Mouse (Mus musculus) heart, embryonic 13.5 days (tissue): ENCODE results near the gene Spaca4. TPM values are rescaled to one million over a fixed set of nuclear protein-coding genes. Genes with fewer than 3 reads are reported as not detected.

ENCODE experiments used
- ATAC-seq: fragments of 200-750 bp; cut with Nextera tagmentation; 2 replicates; pipeline ENCODE4 v1.8.0; 2017; ENCODE audit warnings: moderate TSS enrichment; ENCODE audit not compliant: insufficient number of reproducible peaks, low FRiP score, low TSS enrichment; ENCODE audit errors: extremely low read depth
- H3K27ac ChIP-seq: fragments of 300-500 bp; sonication (generic); replicated peaks from 2 replicates; pipeline ENCODE4 v1.5.1; 2015; ENCODE audit warnings: moderate library complexity, mild to moderate bottlenecking, inconsistent platforms
- H3K27me3 ChIP-seq: fragments of 300-500 bp; sonication (generic); replicated peaks from 2 replicates; pipeline ENCODE4 v1.6.1; 2015; ENCODE audit warnings: mild to moderate bottlenecking, inconsistent platforms
- H3K36me3 ChIP-seq: fragments of 300-500 bp; sonication (generic); 2 replicates; pipeline ENCODE4 v1.6.1; 2015; ENCODE audit warnings: mild to moderate bottlenecking, inconsistent platforms
- H3K4me1 ChIP-seq: fragments of 300-500 bp; sonication (generic); 2 replicates; pipeline ENCODE4 v1.6.1; 2015; ENCODE audit warnings: inconsistent platforms
- H3K4me2 ChIP-seq: fragments of 300-500 bp; sonication (generic); 2 replicates; pipeline ENCODE4 v1.6.1; 2015; ENCODE audit warnings: inconsistent platforms, mild to moderate bottlenecking, moderate library complexity
- H3K4me3 ChIP-seq: fragments of 300-500 bp; sonication (generic); 2 replicates; pipeline ENCODE4 v1.5.1; 2015; ENCODE audit warnings: moderate library complexity, mild to moderate bottlenecking, inconsistent platforms
- H3K9ac ChIP-seq: fragments of 300-500 bp; sonication (generic); 2 replicates; pipeline ENCODE4 v1.6.1; 2015; ENCODE audit warnings: inconsistent platforms, mild to moderate bottlenecking, moderate library complexity
- H3K9me3 ChIP-seq: fragments of 300-500 bp; sonication (generic); 2 replicates; pipeline ENCODE4 v1.6.1; 2016; ENCODE audit warnings: inconsistent platforms
- WGBS: fragments of 180-500 bp; shearing (Covaris S2); methylation state at CpG from one replicate; pipeline ENCODE4 v1.1.7; 2015; ENCODE audit warnings: mixed read lengths; 5-methylcytosine and 5-hydroxymethylcytosine counted together
- polyA plus RNA-seq: library from polyadenylated mRNA; unstranded; fragments of >200 nt; fragmentation: Nextera tagmentation; extraction: Ambion mirVana; gene quantifications from 2 replicates; pipeline ENCODE4 v1.2.1, GENCODE M21; 2015

Gene Spaca4
- polyA plus RNA-seq, 1 experiment from 2014 or later, result not detected

DNA sequence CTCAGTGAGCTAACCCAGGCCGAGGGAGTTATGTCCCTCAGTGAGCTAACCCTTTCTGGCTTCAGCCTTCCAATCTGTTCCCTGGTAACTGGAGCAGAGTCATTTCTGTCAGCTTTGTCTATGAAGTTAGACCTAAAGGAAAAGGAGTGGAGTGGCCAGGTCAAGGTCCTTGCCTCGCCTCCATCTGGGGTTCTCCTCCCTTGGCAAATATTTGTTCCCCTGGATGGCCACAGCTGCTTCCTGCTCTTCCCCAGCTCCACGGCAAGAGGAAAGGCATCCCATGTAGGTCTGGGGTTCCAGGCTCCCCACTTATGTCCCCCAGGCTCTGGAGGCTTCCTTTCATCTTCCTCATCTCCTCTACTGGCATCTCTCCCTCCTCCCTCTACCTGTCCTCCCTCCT, 2.0 kb upstream of the Spaca4 start:
- Histone ChIP-seq H3K9me3 (no peaks in the 10 kb centered on the region), H3K9ac (no peak overlapping the region), H3K27ac (no peak overlapping the region), H3K4me1 (peaks cover 12% of the 10 kb centered on the region), H3K4me3 (no peak overlapping the region), H3K4me2 (no peak overlapping the region), H3K27me3 (no peaks in the 10 kb centered on the region), H3K36me3 (peaks cover 58% of the 10 kb centered on the region)
- ATAC-seq, result no peak
- 64% methylated on average over 3 of the region's 3 CpGs for WGBS

DNA sequence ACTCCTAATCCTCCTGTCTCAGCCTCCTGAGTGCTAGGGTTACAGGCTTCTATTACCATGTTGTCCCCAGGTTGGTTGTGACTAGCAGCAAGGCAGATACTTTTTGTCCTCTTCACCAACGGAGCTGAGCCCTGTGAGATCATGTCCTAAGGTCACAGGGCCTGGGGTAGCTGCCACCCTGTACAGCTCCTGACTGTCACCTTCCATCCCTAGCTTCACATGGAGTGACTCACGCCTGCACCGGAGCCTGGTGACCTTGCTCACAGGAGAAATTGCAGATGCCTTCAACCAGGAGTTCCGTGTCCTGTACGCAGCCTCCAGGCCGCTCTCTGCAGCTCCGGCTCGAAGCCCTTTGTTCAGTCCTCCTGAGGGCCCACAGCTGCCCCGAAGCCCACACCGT, 806 bp upstream of the Spaca4 start:
- Histone ChIP-seq H3K4me2 (no peak overlapping the region), H3K9ac (no peak overlapping the region), H3K27me3 (no peaks in the 10 kb centered on the region), H3K9me3 (no peaks in the 10 kb centered on the region), H3K27ac (no peak overlapping the region), H3K36me3 (peaks cover 70% of the 10 kb centered on the region), H3K4me3 (no peak overlapping the region), H3K4me1 (peaks cover 12% of the 10 kb centered on the region)
- 89% methylated on average over 10 of the region's 10 CpGs for WGBS
- no peak for ATAC-seq

DNA sequence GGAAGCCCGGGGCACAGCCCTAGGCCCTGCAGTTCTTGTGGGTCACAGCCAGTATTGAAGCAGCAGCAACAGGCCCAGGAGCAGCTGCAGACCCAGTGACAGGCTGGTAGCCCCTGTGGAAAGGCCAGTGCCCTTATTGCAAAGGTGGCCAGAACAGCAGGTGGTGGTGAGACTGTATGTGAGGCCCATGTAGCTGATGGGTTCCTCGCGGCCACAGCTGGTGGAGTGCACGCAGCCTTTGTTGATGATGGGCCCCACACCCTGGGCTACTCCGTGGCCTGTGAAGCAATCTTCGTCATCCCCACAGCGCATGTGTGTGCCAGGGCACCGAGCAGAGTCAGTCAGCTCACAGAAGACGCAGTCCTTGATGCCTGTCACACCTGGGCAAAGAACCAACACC, 462 bp downstream of the Spaca4 start:
- H3K27me3 ChIP-seq, result no peaks in the 10 kb centered on the region
- H3K4me2 ChIP-seq, result no peak overlapping the region
- no peak overlapping the region for H3K27ac ChIP-seq
- H3K9me3 ChIP-seq, result no peaks in the 10 kb centered on the region
- WGBS, result 92% methylated on average over 9 of the region's 9 CpGs
- no peak overlapping the region for H3K4me3 ChIP-seq
- H3K9ac ChIP-seq, result no peak overlapping the region
- H3K4me1 ChIP-seq, result peaks cover 5% of the 10 kb centered on the region; the same call in 1 of the 2 replicates
- peaks cover 83% of the 10 kb centered on the region for H3K36me3 ChIP-seq
- ATAC-seq, result no peak

DNA sequence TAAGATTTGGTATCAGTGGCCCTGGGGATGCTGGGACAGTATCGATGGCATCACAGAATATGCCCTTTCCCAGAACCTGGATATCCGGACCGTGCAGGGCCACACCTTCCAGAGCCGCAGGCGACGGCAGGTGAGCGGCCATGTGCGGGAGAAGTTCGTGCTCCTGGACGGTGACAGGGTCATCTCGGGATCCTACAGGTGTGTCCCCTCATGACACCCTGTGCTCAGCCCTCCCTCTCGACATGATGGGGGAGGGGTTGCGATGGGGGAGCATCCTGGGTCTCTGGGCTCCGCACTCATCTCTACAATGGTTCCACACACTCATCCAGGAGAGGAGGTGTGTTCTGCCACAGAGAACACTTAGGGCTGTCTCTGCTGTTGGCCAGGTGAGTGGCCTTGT, 1.8 kb downstream of the Spaca4 start:
- no peak for ATAC-seq
- Histone ChIP-seq H3K27me3 (no peaks in the 10 kb centered on the region), H3K4me2 (no peak overlapping the region), H3K36me3 (peaks cover 93% of the 10 kb centered on the region), H3K9me3 (no peaks in the 10 kb centered on the region), H3K9ac (no peak overlapping the region), H3K4me3 (no peak overlapping the region), H3K27ac (no peak overlapping the region), H3K4me1 (peaks cover 19% of the 10 kb centered on the region)
- 93% methylated on average over 14 of the region's 14 CpGs for WGBS

DNA sequence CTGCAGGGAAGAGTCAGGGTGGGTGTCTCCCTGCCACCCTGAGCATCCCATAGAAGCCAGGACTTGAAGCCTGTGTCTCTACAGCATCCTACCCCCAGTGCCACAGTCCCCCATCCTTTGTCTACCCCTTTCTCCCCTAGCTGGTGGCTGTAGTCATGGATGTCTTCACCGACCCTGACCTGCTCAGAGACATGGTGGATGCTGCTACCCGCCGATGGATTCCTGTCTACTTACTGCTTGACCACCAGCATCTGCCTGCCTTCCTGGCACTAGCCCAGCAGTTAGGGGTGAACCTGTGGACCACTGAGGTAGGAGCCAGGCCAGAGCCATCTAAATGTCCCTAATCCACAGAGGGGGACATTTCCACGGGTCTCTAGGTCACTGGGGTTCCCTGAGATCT, 2.3 kb downstream of the Spaca4 start:
- Histone ChIP-seq H3K36me3 (peaks cover 89% of the 10 kb centered on the region), H3K9me3 (no peaks in the 10 kb centered on the region), H3K9ac (no peak overlapping the region), H3K27me3 (no peaks in the 10 kb centered on the region), H3K4me3 (no peak overlapping the region), H3K4me1 (peaks cover 21% of the 10 kb centered on the region), H3K27ac (no peak overlapping the region), H3K4me2 (no peak overlapping the region)
- no peak for ATAC-seq
- 92% methylated on average over 4 of the region's 4 CpGs for WGBS

DNA sequence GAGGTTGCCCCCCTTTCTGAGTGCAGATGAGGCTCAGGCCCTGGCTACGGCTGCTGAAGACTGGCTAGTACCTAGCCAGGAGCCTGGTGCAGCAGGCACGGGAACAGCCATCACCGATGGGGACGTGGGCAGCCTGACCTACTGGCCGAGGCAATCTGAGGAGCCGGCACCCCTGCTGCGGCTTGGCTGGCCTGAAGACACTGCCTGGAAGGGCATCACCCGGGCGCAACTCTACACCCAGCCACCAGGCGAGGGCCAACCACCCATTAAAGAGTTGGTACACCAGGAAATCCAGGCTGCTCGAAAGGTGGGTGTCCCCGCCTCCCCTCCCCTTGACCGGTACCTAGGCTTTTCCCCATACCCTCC, 3.3 kb downstream of the Spaca4 start:
- Histone ChIP-seq H3K27me3 (no peaks in the 10 kb centered on the region), H3K27ac (no peak overlapping the region), H3K9ac (peak overlapping the region; percentile 21; the same call in 1 of the 2 replicates), H3K9me3 (no peaks in the 10 kb centered on the region), H3K4me3 (no peak overlapping the region), H3K4me2 (no peak overlapping the region), H3K4me1 (peaks cover 21% of the 10 kb centered on the region), H3K36me3 (peaks cover 86% of the 10 kb centered on the region)
- 68% methylated on average over 13 of the region's 13 CpGs for WGBS
- ATAC-seq, result no peak

DNA sequence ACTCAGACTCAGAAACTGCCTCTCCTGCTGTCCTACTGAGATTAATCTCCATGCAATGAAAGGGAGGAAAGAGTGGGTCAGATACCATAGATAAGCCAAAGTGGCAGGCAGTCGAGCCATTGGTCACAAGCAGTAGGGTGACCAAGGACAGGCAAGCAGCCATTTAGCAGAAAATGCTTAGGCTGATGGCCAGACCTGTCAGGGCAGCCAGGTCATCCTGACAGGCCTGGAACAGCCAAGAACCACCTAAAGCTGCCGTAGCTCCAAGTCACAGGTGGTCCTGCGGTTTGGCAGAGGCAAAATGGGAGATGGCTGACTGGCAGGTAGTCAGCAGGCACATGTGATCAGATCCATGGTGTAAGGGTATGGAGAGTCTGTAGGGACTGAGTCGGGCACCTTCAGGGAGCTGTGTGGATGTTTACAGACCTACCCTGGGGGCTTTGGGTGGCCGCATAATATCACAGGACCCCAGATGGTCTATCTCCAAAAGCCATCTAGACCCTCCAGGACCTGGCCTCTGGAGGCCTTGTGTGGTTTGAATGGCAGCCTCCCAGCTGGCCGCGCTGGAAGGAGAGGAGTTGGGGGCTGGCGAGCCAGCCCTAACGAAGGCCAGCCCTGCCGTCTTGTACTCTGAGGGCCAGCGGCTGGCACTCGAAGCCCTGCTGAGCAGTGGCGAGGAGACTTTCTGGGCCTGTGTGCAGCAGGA, 3.8 kb downstream of the Spaca4 start:
- H3K36me3 ChIP-seq, result peaks cover 80% of the 10 kb centered on the region
- no peaks in the 10 kb centered on the region for H3K9me3 ChIP-seq
- H3K4me2 ChIP-seq, result no peak overlapping the region
- H3K4me3 ChIP-seq, result no peak overlapping the region
- no peaks in the 10 kb centered on the region for H3K27me3 ChIP-seq
- 58% methylated on average over 13 of the region's 13 CpGs for WGBS
- H3K27ac ChIP-seq, result no peak overlapping the region
- H3K9ac ChIP-seq, result peak overlapping the region; percentile 21; the same call in 1 of the 2 replicates
- no peak for ATAC-seq
- H3K4me1 ChIP-seq, result peaks cover 26% of the 10 kb centered on the region

DNA sequence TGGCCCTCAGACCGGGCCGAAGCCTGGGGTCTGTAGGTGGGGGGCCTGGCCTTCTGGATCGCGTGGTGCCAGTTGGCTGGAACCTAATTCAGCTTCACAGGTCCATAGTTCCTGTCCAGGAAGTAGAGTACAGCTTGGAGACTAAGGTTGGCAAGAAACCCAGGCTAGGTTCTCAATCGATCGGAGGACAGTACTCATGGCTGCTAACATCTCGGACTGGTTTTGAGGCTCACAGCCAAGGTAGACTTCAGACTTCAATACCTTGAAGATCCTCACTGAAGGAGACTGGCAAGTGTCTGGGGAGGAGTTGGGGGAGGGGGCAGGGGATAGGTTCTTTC, 4.4 kb downstream of the Spaca4 start:
- no peaks in the 10 kb centered on the region for H3K9me3 ChIP-seq
- H3K4me2 ChIP-seq, result no peak overlapping the region
- H3K9ac ChIP-seq, result peak overlapping the region; percentile 40; the same call in 1 of the 2 replicates
- H3K4me3 ChIP-seq, result no peak overlapping the region
- H3K27ac ChIP-seq, result no peak overlapping the region
- ATAC-seq, result no peak
- H3K36me3 ChIP-seq, result peaks cover 74% of the 10 kb centered on the region
- H3K4me1 ChIP-seq, result peaks cover 32% of the 10 kb centered on the region
- H3K27me3 ChIP-seq, result no peaks in the 10 kb centered on the region
- WGBS, result 76% methylated on average over 7 of the region's 7 CpGs

DNA sequence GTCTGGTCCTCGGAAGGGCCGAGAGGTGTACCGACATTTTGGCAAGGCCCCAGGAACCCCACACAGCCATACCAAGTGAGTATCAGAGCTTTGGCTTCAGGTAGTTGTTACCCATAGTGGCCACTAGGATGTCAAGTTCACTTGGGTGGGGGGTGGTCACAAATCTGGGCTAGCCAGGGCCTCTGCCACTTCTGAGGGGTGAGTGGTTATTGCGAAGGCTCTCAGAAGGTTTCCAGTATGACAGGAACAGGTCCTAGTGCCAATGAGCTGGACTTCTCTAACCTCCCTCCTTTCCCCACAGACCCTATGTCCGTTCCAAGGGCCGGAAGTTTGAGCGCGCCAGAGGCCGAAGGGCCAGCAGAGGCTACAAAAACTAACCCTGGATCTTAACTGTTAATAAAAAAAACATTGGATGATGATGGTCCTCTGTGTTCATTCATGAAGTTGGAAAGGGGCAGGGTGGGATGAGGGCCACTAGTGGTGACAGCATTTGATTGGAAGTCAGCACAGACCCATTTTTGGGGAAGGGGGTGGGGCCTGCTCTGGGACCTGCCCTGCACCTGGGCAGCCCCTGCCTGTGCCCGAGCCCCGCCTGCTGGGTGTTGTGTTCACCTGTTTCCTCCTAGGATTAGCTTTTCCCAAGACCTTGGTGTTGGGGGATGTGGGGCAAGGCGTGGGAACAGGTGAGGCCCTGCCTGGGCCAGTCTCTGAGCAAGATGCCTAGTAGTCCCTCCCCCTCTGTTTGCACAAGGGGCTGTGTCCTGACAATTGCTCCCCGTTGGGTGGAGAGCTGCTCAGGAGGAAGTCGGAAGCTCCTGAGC, 5.0 kb downstream of the Spaca4 start, which contains the start of gene Fam83e:
Gene Fam83e, plus strand, starts transcription at position 800 of the 821 bp plus-strand sequence.
- 78% methylated on average over 14 of the region's 14 CpGs for WGBS
- Histone ChIP-seq H3K4me1 (peaks cover 37% of the 10 kb centered on the region), H3K27me3 (no peaks in the 10 kb centered on the region), H3K4me2 (no peak within 1 kb of the TSS), H3K36me3 (peaks cover 69% of the 10 kb centered on the region), H3K9ac (peak within 1 kb of the TSS; percentile 99), H3K4me3 (no peak within 1 kb of the TSS), H3K9me3 (no peaks in the 10 kb centered on the region), H3K27ac (no peak within 1 kb of the TSS)
- ATAC-seq, result no peak

DNA sequence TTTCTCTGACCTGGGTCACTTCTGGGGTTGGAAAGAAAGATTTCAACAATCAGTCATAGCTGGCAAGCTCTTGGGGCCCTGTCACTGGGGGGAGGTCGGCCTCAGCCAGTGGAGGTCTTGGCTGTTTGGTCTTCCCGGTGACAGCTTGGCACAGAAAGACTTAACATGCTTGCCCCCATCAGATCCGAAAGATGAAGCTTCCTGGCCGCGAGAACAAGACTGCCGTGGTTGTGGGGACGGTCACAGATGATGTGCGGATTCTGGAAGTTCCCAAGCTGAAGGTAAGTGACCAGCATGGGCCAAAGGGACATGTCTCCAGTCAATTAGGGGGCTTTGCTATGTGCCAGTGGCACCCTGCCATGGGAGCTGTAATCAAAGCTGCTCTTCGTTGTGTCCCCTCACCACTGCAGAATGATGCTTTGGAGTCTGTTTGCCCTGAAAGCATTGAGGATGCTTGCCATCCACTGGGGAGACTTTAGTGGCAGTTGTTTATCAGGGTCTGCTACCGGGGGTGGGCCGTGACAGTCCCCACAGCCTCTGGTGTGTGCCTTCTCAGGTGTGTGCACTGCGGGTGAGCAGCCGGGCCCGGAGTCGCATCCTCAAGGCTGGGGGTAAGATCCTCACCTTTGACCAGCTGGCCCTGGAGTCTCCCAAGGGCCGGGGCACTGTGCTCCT, 5.7 kb downstream of the Spaca4 start:
- 90% methylated on average over 16 of the region's 16 CpGs for WGBS
- Histone ChIP-seq H3K4me3 (peak overlapping the region; percentile 97), H3K27me3 (no peaks in the 10 kb centered on the region), H3K9me3 (no peaks in the 10 kb centered on the region), H3K27ac (no peak overlapping the region), H3K4me1 (peaks cover 41% of the 10 kb centered on the region), H3K36me3 (peaks cover 61% of the 10 kb centered on the region), H3K4me2 (peak overlapping the region; percentile 96), H3K9ac (peak overlapping the region; percentile 99)
- no peak for ATAC-seq

DNA sequence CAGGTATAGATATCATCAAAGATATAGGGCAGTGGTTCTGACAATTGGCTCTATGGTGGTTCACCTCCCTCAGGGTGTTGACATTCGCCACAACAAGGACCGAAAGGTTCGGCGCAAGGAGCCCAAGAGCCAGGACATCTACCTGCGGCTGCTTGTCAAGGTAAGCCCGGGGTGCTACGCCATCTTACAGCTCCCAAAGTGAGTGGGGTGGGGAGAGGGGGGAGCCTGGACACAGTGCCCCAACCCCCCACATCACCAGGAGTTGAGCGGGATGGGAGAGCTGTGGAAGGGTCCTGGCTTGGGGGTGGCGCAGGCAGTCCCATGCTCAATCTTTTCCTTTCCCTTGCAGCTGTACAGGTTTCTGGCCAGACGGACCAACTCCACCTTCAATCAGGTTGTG, 6.4 kb downstream of the Spaca4 start:
- Histone ChIP-seq H3K36me3 (peaks cover 54% of the 10 kb centered on the region), H3K4me1 (peaks cover 47% of the 10 kb centered on the region), H3K4me3 (peak overlapping the region; percentile 97), H3K27ac (no peak overlapping the region), H3K4me2 (peak overlapping the region; percentile 96), H3K9ac (peak overlapping the region; percentile 99), H3K27me3 (no peaks in the 10 kb centered on the region), H3K9me3 (no peaks in the 10 kb centered on the region)
- WGBS, result 80% methylated on average over 10 of the region's 10 CpGs
- ATAC-seq, result no peak
